Comparison of ENCODE assay signal across 29 mouse cellular contexts in the genomic region with DNA sequence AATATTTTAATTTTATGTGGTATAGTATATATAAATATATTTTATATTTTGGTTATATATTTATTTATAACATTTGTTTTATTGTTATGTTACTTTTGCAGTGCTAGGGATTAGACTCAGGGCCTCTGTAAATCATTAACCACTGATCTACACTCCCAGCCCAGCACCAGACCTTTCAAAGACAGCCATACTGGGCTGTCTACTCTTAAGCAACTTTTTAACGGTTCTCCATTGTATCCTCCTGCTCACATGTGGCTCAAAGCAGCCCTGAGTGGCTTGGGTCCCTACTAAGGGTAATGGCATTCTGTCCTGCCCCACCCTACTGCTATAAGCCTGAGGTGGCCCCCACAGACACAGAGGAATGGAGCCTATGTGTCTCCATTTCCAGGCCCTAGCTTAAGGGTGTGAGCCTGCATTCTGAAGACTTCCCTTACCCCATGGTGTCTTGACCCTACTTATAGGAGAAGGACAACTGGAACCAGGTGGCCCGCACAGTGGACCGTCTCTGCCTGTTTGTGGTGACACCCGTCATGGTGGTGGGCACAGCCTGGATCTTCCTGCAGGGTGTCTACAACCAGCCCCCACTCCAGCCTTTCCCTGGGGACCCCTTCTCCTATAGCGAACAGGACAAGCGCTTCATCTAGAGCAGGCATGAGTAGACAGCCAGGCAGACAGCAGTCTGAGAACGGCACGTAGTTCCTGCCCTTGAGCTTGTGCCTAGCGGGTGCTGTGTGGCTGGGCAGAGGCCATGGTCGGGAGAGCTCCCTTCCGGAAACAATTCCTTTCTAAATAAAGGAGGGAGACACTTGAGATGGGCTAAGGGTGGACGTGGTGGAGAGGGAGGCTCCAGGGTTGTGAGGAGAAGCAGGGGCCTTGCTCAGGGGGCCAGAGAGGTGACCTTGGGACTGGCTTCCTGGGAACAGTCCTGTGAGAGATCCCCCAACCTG. TPM values are rescaled to one million over a fixed set of nuclear protein-coding genes. Genes with fewer than 3 reads are reported as not detected.
A peak's percentile ranks its signal among the peaks of the same experiment; 100 is the strongest.
DNase-seq lines count a peak whose midpoint lies in the region; ATAC-seq and TF ChIP-seq lines count a peak whose summit lies in the region.
"Had no signal": no experiment of that assay in that cellular context is flagged by ENCODE, and none has a peak within 500 bp of the region (broad histone marks: within the 10 kb centered on the region; RNA-seq: fewer than 3 reads in every experiment).

No protein-coding gene starts in this region.

- H3K27me3 ChIP-seq in heart, embryonic 15.5 days = no peaks in the 10 kb centered on the region; the same call in 1 of the 2 replicates
- no peaks in the 10 kb centered on the region for H3K27me3 ChIP-seq in liver, adult 2 months (ENCODE audit: control insufficient read depth, insufficient read depth, low read length)
- H3K27me3 ChIP-seq in limb, embryonic 14.5 days (ENCODE audit: control insufficient read depth, insufficient read depth, low read length) = no peaks in the 10 kb centered on the region
- no peaks in the 10 kb centered on the region for H3K27me3 ChIP-seq in liver, postnatal 0 days (ENCODE audit: insufficient read depth, low read length)
- H3K27me3 ChIP-seq in lung, postnatal 0 days (replicated peaks; ENCODE audit: insufficient read depth, low read length) = no peaks in the 10 kb centered on the region
- H3K27me3 ChIP-seq: heart, embryonic 12.5 days; midbrain, embryonic 12.5 days had no signal

- no peak overlapping the region for H3K4me2 ChIP-seq in heart, embryonic 15.5 days
- H3K4me2 ChIP-seq in limb, embryonic 14.5 days (replicated peaks; ENCODE audit: low read depth, low read length, severe bottlenecking) = no peak overlapping the region
- no peak overlapping the region for H3K4me2 ChIP-seq in liver, postnatal 0 days (ENCODE audit: low read depth, low read length)
- no peak overlapping the region for H3K4me2 ChIP-seq in lung, postnatal 0 days (replicated peaks; ENCODE audit: low read depth, low read length)
- H3K4me2 ChIP-seq: forebrain, embryonic 12.5 days; heart, embryonic 12.5 days; midbrain, embryonic 12.5 days had no signal

- H3K4me1 ChIP-seq in heart, embryonic 15.5 days (replicated peaks) = peaks cover 11% of the 10 kb centered on the region
- no peaks in the 10 kb centered on the region for H3K4me1 ChIP-seq in liver, adult 2 months (ENCODE audit: control insufficient read depth, insufficient read depth, low read length)
- no peaks in the 10 kb centered on the region for H3K4me1 ChIP-seq in limb, embryonic 14.5 days (ENCODE audit: control insufficient read depth, insufficient read depth, low read length)
- no peaks in the 10 kb centered on the region for H3K4me1 ChIP-seq in liver, postnatal 0 days (ENCODE audit: insufficient read depth)
- no peaks in the 10 kb centered on the region for H3K4me1 ChIP-seq in lung, postnatal 0 days (ENCODE audit: insufficient read depth, low read depth, low read length)
- H3K4me1 ChIP-seq: forebrain, embryonic 12.5 days; midbrain, embryonic 12.5 days had no signal

- TF ChIP-seq EP300 in liver, postnatal 0 days (IDR thresholded peaks at IDR 0.05; ENCODE audit: low read depth) = no peak
- no peak for TF ChIP-seq EP300 in lung, postnatal 0 days (IDR thresholded peaks at IDR 0.05)

- H3K9me3 ChIP-seq in heart, embryonic 15.5 days (replicated peaks) = no peaks in the 10 kb centered on the region
- H3K9me3 ChIP-seq in limb, embryonic 14.5 days (ENCODE audit: control insufficient read depth, low read length) = no peaks in the 10 kb centered on the region
- H3K9me3 ChIP-seq in liver, postnatal 0 days (ENCODE audit: low read length) = no peaks in the 10 kb centered on the region
- H3K9me3 ChIP-seq in lung, postnatal 0 days (ENCODE audit: low read length) = no peaks in the 10 kb centered on the region
- H3K9me3 ChIP-seq: forebrain, embryonic 12.5 days; heart, embryonic 12.5 days; midbrain, embryonic 12.5 days had no signal

- no peaks in the 10 kb centered on the region for H3K36me3 ChIP-seq in heart, embryonic 15.5 days
- H3K36me3 ChIP-seq in liver, adult 2 months (ENCODE audit: control insufficient read depth, insufficient read depth, low read length) = no peaks in the 10 kb centered on the region
- H3K36me3 ChIP-seq in limb, embryonic 14.5 days (ENCODE audit: control insufficient read depth, insufficient read depth, low read length) = no peaks in the 10 kb centered on the region
- H3K36me3 ChIP-seq in liver, postnatal 0 days (replicated peaks; ENCODE audit: insufficient read depth, low read length) = no peaks in the 10 kb centered on the region
- no peaks in the 10 kb centered on the region for H3K36me3 ChIP-seq in lung, postnatal 0 days (ENCODE audit: insufficient read depth, low read length)
- H3K36me3 ChIP-seq: forebrain, embryonic 12.5 days; heart, embryonic 12.5 days; midbrain, embryonic 12.5 days had no signal

- no peak for TF ChIP-seq POLR2A in liver, adult 2 months (IDR thresholded peaks at IDR 0.05; ENCODE audit: extremely low read depth, insufficient read depth, low read length)
- TF ChIP-seq POLR2A in limb, embryonic 14.5 days (IDR thresholded peaks at IDR 0.05; ENCODE audit: borderline replicate concordance, extremely low read depth, insufficient read depth, insufficient read length) = no peak

- ATAC-seq in heart, embryonic 15.5 days (replicated peaks; ENCODE audit: insufficient number of reproducible peaks, insufficient read depth, low FRiP score, low read depth) = peak; percentile 66
- ATAC-seq in limb, embryonic 14.5 days (ENCODE audit: low FRiP score, low read depth) = 0 out of 2 replicates have a peak, but pooled peaks have one; percentile 17
- peak; percentile 75 for ATAC-seq in liver, postnatal 0 days
- ATAC-seq in lung, postnatal 0 days = no peak
- ATAC-seq: hindbrain, postnatal 0 days had no signal

- H3K27ac ChIP-seq in heart, embryonic 15.5 days = peak overlapping the region; percentile 44; the same call in 1 of the 2 replicates
- no peak overlapping the region for H3K27ac ChIP-seq in liver, adult 2 months (replicated peaks; ENCODE audit: insufficient read depth, low read depth, low read length)
- H3K27ac ChIP-seq in limb, embryonic 14.5 days (replicated peaks; ENCODE audit: low read depth, low read length) = no peak overlapping the region
- H3K27ac ChIP-seq in liver, postnatal 0 days (ENCODE audit: low read depth) = no peak overlapping the region
- H3K27ac ChIP-seq in lung, postnatal 0 days (ENCODE audit: low read length) = no peak overlapping the region
- H3K27ac ChIP-seq: forebrain, embryonic 12.5 days; hindbrain, postnatal 0 days; midbrain, embryonic 12.5 days had no signal

- no peak overlapping the region for H3K9ac ChIP-seq in heart, embryonic 15.5 days
- H3K9ac ChIP-seq in liver, adult 2 months (ENCODE audit: low read depth, low read length) = no peak overlapping the region
- H3K9ac ChIP-seq in limb, embryonic 14.5 days (ENCODE audit: low read depth, low read length, severe bottlenecking) = no peak overlapping the region
- H3K9ac ChIP-seq in liver, postnatal 0 days (replicated peaks) = no peak overlapping the region
- H3K9ac ChIP-seq in lung, postnatal 0 days (replicated peaks; ENCODE audit: low read depth) = no peak overlapping the region
- H3K9ac ChIP-seq: forebrain, embryonic 12.5 days; heart, embryonic 12.5 days; midbrain, embryonic 12.5 days had no signal

- TF ChIP-seq CTCF in liver, adult 2 months (IDR thresholded peaks at IDR 0.05; ENCODE audit: low read depth, low read length) = no peak
- no peak for TF ChIP-seq CTCF in liver, postnatal 0 days (IDR thresholded peaks at IDR 0.05; ENCODE audit: low read depth)
- no peak for TF ChIP-seq CTCF in lung, postnatal 0 days (IDR thresholded peaks at IDR 0.05)

- no peak for DNase-seq in heart, adult 9 months (ENCODE audit: low spot score in 2 of 2)
- DNase-seq in liver, adult 2 months (ENCODE audit: extremely low read depth, low read depth, low spot score) = peak; percentile 23
- no peak for DNase-seq in liver
- DNase-seq in limb, embryonic 14.5 days (ENCODE audit: low spot score) = no peak
- DNase-seq in liver, postnatal 0 days = no peak
- DNase-seq in lung, postnatal 0 days (ENCODE audit: low spot score) = no peak
- DNase-seq in cerebellum, adult 11-12 months = no peak
- DNase-seq: adrenal gland, adult 2 months; cerebellum, adult 11 months; cerebellum, postnatal 10 days; gastrocnemius, postnatal 36 days; kidney, adult 8-10 months; layer of hippocampus, adult 9-11 months; left cerebral cortex, postnatal 4 days; lung, adult 18-20 months had no signal

- WGBS in heart, embryonic 15.5 days = 59% methylated on average over 12 of the region's 12 CpGs
- WGBS in liver, adult 2 months = 83% methylated on average over 12 of the region's 12 CpGs
- WGBS in limb, embryonic 14.5 days = 71% methylated on average over 12 of the region's 12 CpGs
- 66% methylated on average over 12 of the region's 12 CpGs for WGBS in liver, postnatal 0 days (ENCODE audit: insufficient replicate concordance)
- 60% methylated on average over 12 of the region's 12 CpGs for WGBS in lung, postnatal 0 days

- H3K4me3 ChIP-seq in heart, embryonic 15.5 days = no peak overlapping the region
- H3K4me3 ChIP-seq in liver, adult 2 months (ENCODE audit: insufficient read depth, low read depth, low read length) = no peak overlapping the region
- no peak overlapping the region for H3K4me3 ChIP-seq in limb, embryonic 14.5 days (replicated peaks; ENCODE audit: low read length)
- H3K4me3 ChIP-seq in liver, postnatal 0 days (ENCODE audit: low read depth, low read length) = no peak overlapping the region
- no peak overlapping the region for H3K4me3 ChIP-seq in lung, postnatal 0 days (ENCODE audit: low read depth, low read length)
- H3K4me3 ChIP-seq: forebrain, embryonic 12.5 days; heart, embryonic 12.5 days; midbrain, embryonic 12.5 days had no signal

- no peaks in the 10 kb centered on the region for H3K79me2 ChIP-seq in liver, adult 2 months (ENCODE audit: control insufficient read depth, insufficient read depth, low read length)

RNA-seq across cellular contexts. Expression of a gene that starts 6.1 kb away (rescaled TPM):
- polyA plus RNA-seq in heart, embryonic 15.5 days (2015; fragmentation: Nextera tagmentation; extraction: Ambion mirVana) = 1.1 and 1.4 TPM in 2 replicates
- total RNA-seq in liver, adult 2 months (2014; rRNA removed) = not detected in 2 replicates
- polyA plus RNA-seq in liver, adult 2 months (2012; rRNA removed) = not detected in 2 replicates
- polyA plus RNA-seq in limb, embryonic 14.5 days (2012; rRNA removed) = 44.7 and 50.8 TPM in 2 replicates
- polyA plus RNA-seq in limb, embryonic 14.5 days (2014; fragmentation: Nextera tagmentation; extraction: Ambion mirVana) = 18.2 and 29.3 TPM in 2 replicates
- 0.19 TPM in 1 of 2 replicates, not detected in the other for polyA plus RNA-seq in liver, postnatal 0 days (2015; fragmentation: Nextera tagmentation; extraction: Ambion mirVana)
- 0.04 TPM in 1 of 2 replicates, not detected in the other for polyA plus RNA-seq in lung, postnatal 0 days (2015; fragmentation: Nextera tagmentation; extraction: Ambion mirVana)
- total RNA-seq: adrenal gland, adult 2 months; hindbrain, postnatal 0 days; left cerebral cortex, adult 18-20 months; left cerebral cortex, postnatal 4 days; megakaryocyte, adult 5-6 weeks; MEL had no signal
- polyA plus RNA-seq: adrenal gland, adult 2 months; cortical plate, adult 2 months; forebrain, embryonic 12.5 days; hindbrain, postnatal 0 days; large intestine, adult 2 months; midbrain, embryonic 12.5 days; small intestine, adult 2 months; testis, adult 2 months had no signal

RNA-seq across cellular contexts. Expression of a gene that starts 8.0 kb away (rescaled TPM):
- polyA plus RNA-seq in heart, embryonic 15.5 days (2015; fragmentation: Nextera tagmentation; extraction: Ambion mirVana) = not detected in 2 replicates
- total RNA-seq in liver, adult 2 months (2014; rRNA removed) = not detected in 2 replicates
- not detected in 2 replicates for polyA plus RNA-seq in liver, adult 2 months (2012; rRNA removed)
- 12.4 and 13.2 TPM in 2 replicates for polyA plus RNA-seq in limb, embryonic 14.5 days (2012; rRNA removed)
- polyA plus RNA-seq in limb, embryonic 14.5 days (2014; fragmentation: Nextera tagmentation; extraction: Ambion mirVana) = 3.6 and 6.2 TPM in 2 replicates
- polyA plus RNA-seq in liver, postnatal 0 days (2015; fragmentation: Nextera tagmentation; extraction: Ambion mirVana) = 0.04 TPM in 1 of 2 replicates, not detected in the other
- not detected in 2 replicates for polyA plus RNA-seq in lung, postnatal 0 days (2015; fragmentation: Nextera tagmentation; extraction: Ambion mirVana)
- total RNA-seq: adrenal gland, adult 2 months; hindbrain, postnatal 0 days; left cerebral cortex, adult 18-20 months; left cerebral cortex, postnatal 4 days; megakaryocyte, adult 5-6 weeks; MEL had no signal
- polyA plus RNA-seq: adrenal gland, adult 2 months; cortical plate, adult 2 months; heart, embryonic 12.5 days; hindbrain, embryonic 11.5 days; hindbrain, postnatal 0 days; large intestine, adult 2 months; midbrain, embryonic 12.5 days had no signal

RNA-seq across cellular contexts. Expression of a gene that starts 15.3 kb away (rescaled TPM):
- 0.05 and 0.08 TPM in 2 replicates for polyA plus RNA-seq in heart, embryonic 15.5 days (2015; fragmentation: Nextera tagmentation; extraction: Ambion mirVana)
- not detected in 2 replicates for total RNA-seq in liver, adult 2 months (2014; rRNA removed)
- not detected in 2 replicates for polyA plus RNA-seq in liver, adult 2 months (2012; rRNA removed)
- 0.17 and 0.18 TPM in 2 replicates for polyA plus RNA-seq in limb, embryonic 14.5 days (2012; rRNA removed)
- polyA plus RNA-seq in limb, embryonic 14.5 days (2014; fragmentation: Nextera tagmentation; extraction: Ambion mirVana) = 0.22 TPM in 1 of 2 replicates, not detected in the other
- polyA plus RNA-seq in liver, postnatal 0 days (2015; fragmentation: Nextera tagmentation; extraction: Ambion mirVana) = not detected in 2 replicates
- polyA plus RNA-seq in lung, postnatal 0 days (2015; fragmentation: Nextera tagmentation; extraction: Ambion mirVana) = not detected in 2 replicates
- total RNA-seq: adrenal gland, adult 2 months; adrenal gland, postnatal 4 days; gastrocnemius, postnatal 36 days; megakaryocyte, adult 5-6 weeks had no signal
- polyA plus RNA-seq: forebrain, embryonic 12.5 days; heart, embryonic 12.5 days; large intestine, adult 2 months; small intestine, adult 2 months had no signal

RNA-seq across cellular contexts. Expression of a gene that starts 15.3 kb away (rescaled TPM):
- 99.0 and 106 TPM in 2 replicates for polyA plus RNA-seq in heart, embryonic 15.5 days (2015; fragmentation: Nextera tagmentation; extraction: Ambion mirVana)
- total RNA-seq in liver, adult 2 months (2014; rRNA removed) = 39.3 and 39.4 TPM in 2 replicates
- 23.3 and 23.8 TPM in 2 replicates for polyA plus RNA-seq in liver, adult 2 months (2012; rRNA removed)
- polyA plus RNA-seq in limb, embryonic 14.5 days (2012; rRNA removed) = 84.7 and 118 TPM in 2 replicates
- 139 and 144 TPM in 2 replicates for polyA plus RNA-seq in limb, embryonic 14.5 days (2014; fragmentation: Nextera tagmentation; extraction: Ambion mirVana)
- 84.7 and 91.7 TPM in 2 replicates for polyA plus RNA-seq in liver, postnatal 0 days (2015; fragmentation: Nextera tagmentation; extraction: Ambion mirVana)
- polyA plus RNA-seq in lung, postnatal 0 days (2015; fragmentation: Nextera tagmentation; extraction: Ambion mirVana) = 110 and 118 TPM in 2 replicates

RNA-seq across cellular contexts. Expression of a gene that starts 42.1 kb away (rescaled TPM):
- polyA plus RNA-seq in heart, embryonic 15.5 days (2015; fragmentation: Nextera tagmentation; extraction: Ambion mirVana) = 0.83 and 5.1 TPM in 2 replicates
- not detected in 2 replicates for total RNA-seq in liver, adult 2 months (2014; rRNA removed)
- polyA plus RNA-seq in liver, adult 2 months (2012; rRNA removed) = 0.02 TPM in 1 of 2 replicates, not detected in the other
- 1.4 and 2.0 TPM in 2 replicates for polyA plus RNA-seq in limb, embryonic 14.5 days (2012; rRNA removed)
- polyA plus RNA-seq in limb, embryonic 14.5 days (2014; fragmentation: Nextera tagmentation; extraction: Ambion mirVana) = 0.61 and 1.0 TPM in 2 replicates
- 0.16 and 0.32 TPM in 2 replicates for polyA plus RNA-seq in liver, postnatal 0 days (2015; fragmentation: Nextera tagmentation; extraction: Ambion mirVana)
- polyA plus RNA-seq in lung, postnatal 0 days (2015; fragmentation: Nextera tagmentation; extraction: Ambion mirVana) = 0.17 and 0.39 TPM in 2 replicates
- total RNA-seq: gastrocnemius, postnatal 36 days; megakaryocyte, adult 5-6 weeks had no signal
